Mouse (Mus musculus) MEL (cell line): ENCODE results near the gene Sod1. TPM values are rescaled to one million over a fixed set of nuclear protein-coding genes. Genes with fewer than 3 reads are reported as not detected.
A peak's percentile ranks its signal among the peaks of the same experiment; 100 is the strongest.

ENCODE experiments used
- DNase-seq: peaks from one replicate; pipeline ENCODE4 v3.0.0; 2011; ENCODE audit warnings: low read depth, low spot score
- H3K27ac ChIP-seq: 2 replicates; pipeline ENCODE4 v1.5.1; 2012; ENCODE audit warnings: low read depth, mild to moderate bottlenecking, control low read depth, low read length, moderate library complexity; ENCODE audit not compliant: control insufficient read depth
- H3K27me3 ChIP-seq, 2 experiments: fragments of 150-350 bp in 1 of 2; sonication (generic) in 1 of 2; 2 replicates each; pipeline ENCODE4 v1.6.1; 2012; ENCODE audit warnings: low read length in 2 of 2, mild to moderate bottlenecking in 2 of 2, improper control_type of control experiment in 1 of 2, moderate library complexity in 1 of 2; ENCODE audit not compliant: insufficient read depth in 2 of 2, control insufficient read depth in 1 of 2
- H3K36me3 ChIP-seq, 2 experiments: 2 replicates each; pipeline ENCODE4 v1.6.1; 2012 to 2014; ENCODE audit warnings: low read length in 2 of 2, improper control_type of control experiment in 1 of 2, inconsistent platforms in 1 of 2, mild to moderate bottlenecking in 1 of 2; ENCODE audit not compliant: insufficient read depth in 2 of 2, control insufficient read depth in 1 of 2
- H3K4me1 ChIP-seq, 2 experiments: fragments of 150-350 bp in 1 of 2; sonication (generic) in 1 of 2; 2 replicates each; pipeline ENCODE4 v1.6.1; 2012; ENCODE audit warnings: low read length in 2 of 2, improper control_type of control experiment in 1 of 2, mild to moderate bottlenecking in 1 of 2; ENCODE audit not compliant: insufficient read depth in 2 of 2, control insufficient read depth in 1 of 2
- H3K4me3 ChIP-seq, 2 experiments: fragments of 150-350 bp in 1 of 2; sonication (generic) in 1 of 2; 2 replicates each; pipeline ENCODE4 v1.5.1; 2012; ENCODE audit warnings: low read depth in 2 of 2, low read length in 2 of 2, mild to moderate bottlenecking in 2 of 2, moderate library complexity in 2 of 2, control low read depth in 1 of 2, improper control_type of control experiment in 1 of 2; ENCODE audit not compliant: control insufficient read depth in 1 of 2, insufficient read depth in 1 of 2
- H3K79me2 ChIP-seq: 2 replicates; pipeline ENCODE4 v1.6.1; 2012; ENCODE audit warnings: mild to moderate bottlenecking, low read length, moderate library complexity; ENCODE audit not compliant: control insufficient read depth, poor library complexity, insufficient read depth
- H3K9ac ChIP-seq: 2 replicates; pipeline ENCODE4 v1.6.1; 2012; ENCODE audit warnings: low read depth, mild to moderate bottlenecking, control low read depth, low read length, moderate library complexity; ENCODE audit not compliant: control insufficient read depth, poor library complexity, severe bottlenecking
- H3K9me3 ChIP-seq: fragments of 150-350 bp; sonication (generic); replicated peaks from 2 replicates; pipeline ENCODE4 v1.6.1; 2012; ENCODE audit warnings: mild to moderate bottlenecking, low read length, improper control_type of control experiment, moderate library complexity; ENCODE audit not compliant: insufficient read depth
- BHLHE40 ChIP-seq: IDR thresholded peaks from 2 replicates; pipeline ENCODE4 v1.6.1; 2012; ENCODE audit warnings: low read depth, mild to moderate bottlenecking, inconsistent platforms, low read length, improper control_type of control experiment, borderline replicate concordance
- CHD1 ChIP-seq: IDR thresholded peaks from 2 replicates; pipeline ENCODE4 v1.6.1; 2012; ENCODE audit warnings: low read depth, mild to moderate bottlenecking, inconsistent platforms, low read length, improper control_type of control experiment
- E2F4 ChIP-seq: IDR thresholded peaks from 2 replicates; pipeline ENCODE4 v1.6.1; 2011; ENCODE audit warnings: low read depth, low read length, improper control_type of control experiment, borderline replicate concordance
- EP300 ChIP-seq, 2 experiments: IDR thresholded peaks; 2 replicates each; pipeline ENCODE4 v1.6.1; 2011; ENCODE audit warnings: improper control_type of control experiment in 2 of 2, low read length in 2 of 2, low read depth in 1 of 2, mild to moderate bottlenecking in 1 of 2
- ETS1 ChIP-seq: IDR thresholded peaks from 2 replicates; pipeline ENCODE4 v1.6.1; 2012; ENCODE audit warnings: low read depth, mild to moderate bottlenecking, inconsistent platforms, low read length, improper control_type of control experiment, moderate library complexity
- GATA1 ChIP-seq: IDR thresholded peaks from 2 replicates; pipeline ENCODE4 v1.6.1; 2011; ENCODE audit warnings: low read depth, low read length, improper control_type of control experiment
- HCFC1 ChIP-seq: IDR thresholded peaks from 2 replicates; pipeline ENCODE4 v1.6.1; 2012; ENCODE audit warnings: low read depth, mild to moderate bottlenecking, inconsistent platforms, low read length, improper control_type of control experiment, moderate library complexity
- KAT2A ChIP-seq: conservative IDR thresholded peaks from 2 replicates; pipeline ENCODE4 v1.6.1; 2012; ENCODE audit warnings: low read depth, low read length, improper control_type of control experiment, inconsistent platforms
- MAFK ChIP-seq: IDR thresholded peaks from 2 replicates; pipeline ENCODE4 v1.6.1; 2011; ENCODE audit warnings: low read depth, mild to moderate bottlenecking, low read length, improper control_type of control experiment, borderline replicate concordance
- MAZ ChIP-seq: IDR thresholded peaks from 2 replicates; pipeline ENCODE4 v1.6.1; 2012; ENCODE audit warnings: low read depth, mild to moderate bottlenecking, inconsistent platforms, low read length, improper control_type of control experiment
- RCOR1 ChIP-seq: IDR thresholded peaks from 2 replicates; pipeline ENCODE4 v1.6.1; 2012; ENCODE audit warnings: low read depth, mild to moderate bottlenecking, inconsistent platforms, low read length, improper control_type of control experiment
- SMC3 ChIP-seq: IDR thresholded peaks from 2 replicates; pipeline ENCODE4 v1.6.1; 2011; ENCODE audit warnings: low read depth, low read length, improper control_type of control experiment
- TAL1 ChIP-seq: IDR thresholded peaks from 2 replicates; pipeline ENCODE4 v1.6.1; 2012; ENCODE audit warnings: mild to moderate bottlenecking, inconsistent platforms, low read length, moderate library complexity, mixed read lengths
- UBTF ChIP-seq: IDR thresholded peaks from 2 replicates; pipeline ENCODE4 v1.6.1; 2012; ENCODE audit warnings: low read depth, mild to moderate bottlenecking, inconsistent platforms, low read length, improper control_type of control experiment, moderate library complexity, borderline replicate concordance; ENCODE audit not compliant: insufficient read depth
- ZMIZ1 ChIP-seq: IDR thresholded peaks from 2 replicates; pipeline ENCODE4 v1.6.1; 2012; ENCODE audit warnings: low read depth, mild to moderate bottlenecking, inconsistent platforms, low read length, improper control_type of control experiment, moderate library complexity
- polyA plus RNA-seq, 2 experiments: library from polyadenylated mRNA; stranded (reverse) in 1 of 2; unstranded in 1 of 2; fragments of >175 nt in 1 of 2; fragments of >200 nt in 1 of 2; gene quantifications; 2 replicates each; pipeline versions ENCODE4 v1.2.1 to v1.2.4; 2012; ENCODE audit warnings: low replicate concordance in 2 of 2, low read depth in 1 of 2; ENCODE audit not compliant: insufficient read length in 2 of 2, insufficient read depth in 1 of 2, missing spikeins in 1 of 2
- total RNA-seq: library from RNA; depleted of rRNA; stranded (reverse); fragments of 300-350 nt; gene quantifications from 2 replicates; pipeline ENCODE4 v1.2.3, GENCODE M21; 2012

The Sod1 gene
- total and polyA plus RNA-seq, 3 experiments, result 380 to 1,094 (median 474) TPM

- DNase-seq, result no peak
- Histone ChIP-seq H3K9ac (no peak overlapping the region), H3K79me2 (no peaks in the 10 kb centered on the region; the same call in 1 of the 2 replicates), H3K4me1 (peaks cover 3 to 10% of the 10 kb centered on the region in 2 experiments; a peak in 3 of 4 replicates), H3K36me3 (peaks cover 0 to 6% of the 10 kb centered on the region in 2 experiments; a peak in 2 of 4 replicates), H3K27me3 (no peaks in the 10 kb centered on the region), H3K4me3 (no peak overlapping the region), H3K9me3 (no peaks in the 10 kb centered on the region), H3K27ac (no peak overlapping the region)
- TF ChIP-seq MAFK (no peak), CHD1 (no peak), ZMIZ1 (no peak), BHLHE40 (no peak), HCFC1 (peak; percentile 64), E2F4 (no peak), TAL1 (no peak)
Observed at GRCm38 (mm10) chr16:90193719-90194118, 26.8 kb upstream of the Sod1 start.

- Histone ChIP-seq H3K79me2 (no peaks in the 10 kb centered on the region; the same call in 1 of the 2 replicates), H3K27me3 (no peaks in the 10 kb centered on the region), H3K9me3 (no peaks in the 10 kb centered on the region), H3K4me1 (peaks cover 3 to 18% of the 10 kb centered on the region in 2 experiments; a peak in 3 of 4 replicates), H3K4me3 (0 out of 4 replicates have a peak overlapping the region, but pooled peaks of 1 of the 2 experiments have one; percentile 6), H3K9ac (peak overlapping the region; percentile 52), H3K27ac (peak overlapping the region; percentile 95), H3K36me3 (peaks cover 0 to 10% of the 10 kb centered on the region in 2 experiments; a peak in 2 of 4 replicates)
- no peak for DNase-seq
- TF ChIP-seq RCOR1 (no peak), ETS1 (peak; percentile 56; the same call in 1 of the 2 replicates), MAFK (no peak), CHD1 (no peak), EP300 (IDR thresholded peaks at IDR 0.05; ENCODE audit: low read depth in 1 of 2, low read length in 2 of 2) (peak in 1 of 2 experiments; percentile 34; a peak in 2 of 4 replicates), UBTF (no peak), MAZ (no peak), KAT2A (no peak), GATA1 (peak; percentile 68), SMC3 (no peak)
Observed at GRCm38 (mm10) chr16:90196688-90197240, 23.8 kb upstream of the Sod1 start.
